Mouse (Mus musculus): ENCODE data around the gene Crot.

DNA sequence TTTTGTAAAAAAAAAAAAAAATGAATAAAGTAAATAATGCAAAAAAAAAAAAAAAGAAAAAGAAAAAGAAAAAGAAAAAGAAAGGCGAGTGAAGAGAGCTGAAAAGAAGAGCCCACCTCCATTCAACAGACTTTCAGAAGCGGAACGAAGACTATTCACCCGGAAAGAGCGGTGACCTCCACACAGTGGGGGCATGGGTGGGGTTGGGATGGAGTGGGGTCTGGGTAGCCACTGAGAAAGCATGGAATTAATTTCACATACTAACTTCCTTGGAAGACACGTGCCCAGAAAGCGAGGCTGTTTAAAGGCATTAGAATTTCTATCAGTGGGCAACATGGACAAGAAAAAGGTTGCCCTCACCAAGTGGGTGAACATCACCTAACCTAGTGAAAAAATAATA lies 24.8 kb downstream of the Crot start:
- TF ChIP-seq CTCF (IDR thresholded peaks at IDR 0.05; ENCODE audit: insufficient read depth, low read depth, low read length) (no peak), POLR2A (IDR thresholded peaks at IDR 0.05; ENCODE audit: insufficient read depth, low read depth, low read length) (no peak)
